Mouse (Mus musculus): ENCODE results near the gene 2510002D24Rik.

GRCm38 (mm10) chr16:18811032-18811431, 25.3 kb upstream of the 2510002D24Rik start:
- TF ChIP-seq POLR2A (IDR thresholded peaks at IDR 0.05; ENCODE audit: borderline replicate concordance, low read depth, low read length) (no peak), CTCF (IDR thresholded peaks at IDR 0.05; ENCODE audit: low read depth, low read length) (no peak)

All from bone marrow macrophage, adult 2 months (primary cell).